Mouse (Mus musculus) ES-Bruce4 (cell line): ENCODE data around the gene Borcs6. TPM values are rescaled to one million over a fixed set of nuclear protein-coding genes. Genes with fewer than 3 reads are reported as not detected.
"Not testable (repeated sequence)": the region's sequence is repeated elsewhere in the genome, so short reads cannot be mapped to it uniquely, and the experiment has no call there.

Experiments used
- H3K27ac ChIP-seq: 2 replicates; pipeline ENCODE4 v1.5.1; 2012; ENCODE audit warnings: low read length, inconsistent platforms; ENCODE audit not compliant: insufficient read depth
- H3K27me3 ChIP-seq: 2 replicates; pipeline ENCODE4 v1.6.1; 2012; ENCODE audit warnings: mild to moderate bottlenecking, low read length, inconsistent platforms; ENCODE audit not compliant: control insufficient read depth, poor library complexity, insufficient read depth, severe bottlenecking
- H3K36me3 ChIP-seq: 2 replicates; pipeline ENCODE4 v1.6.1; 2012; ENCODE audit warnings: inconsistent platforms, mild to moderate bottlenecking, low read length, moderate library complexity; ENCODE audit not compliant: control insufficient read depth, poor library complexity, insufficient read depth, severe bottlenecking
- H3K4me1 ChIP-seq: one replicate; pipeline ENCODE4 v1.8.1; 2011; ENCODE audit warnings: low read length; ENCODE audit not compliant: control insufficient read depth, insufficient read depth
- H3K4me3 ChIP-seq: 2 replicates; pipeline ENCODE4 v1.5.1; 2011; ENCODE audit warnings: low read depth, mild to moderate bottlenecking, low read length
- H3K9ac ChIP-seq: 2 replicates; pipeline ENCODE4 v1.6.1; 2012; ENCODE audit warnings: low read depth, mild to moderate bottlenecking, inconsistent platforms; ENCODE audit not compliant: poor library complexity, severe bottlenecking
- H3K9me3 ChIP-seq: replicated peaks from 2 replicates; pipeline ENCODE4 v1.6.1; 2012; ENCODE audit warnings: mild to moderate bottlenecking, low read length, inconsistent platforms; ENCODE audit not compliant: control insufficient read depth, poor library complexity, insufficient read depth, severe bottlenecking
- CTCF ChIP-seq: IDR thresholded peaks from one replicate; pipeline ENCODE4 v1.8.1; 2011; ENCODE audit warnings: low read depth, low read length
- EP300 ChIP-seq: IDR thresholded peaks from 2 replicates; pipeline ENCODE4 v1.6.1; 2011; ENCODE audit warnings: low read depth, low read length; ENCODE audit not compliant: insufficient read depth
- POLR2A ChIP-seq: IDR thresholded peaks from one replicate; pipeline ENCODE4 v1.8.1; 2011; ENCODE audit warnings: low read length; ENCODE audit not compliant: insufficient read depth
- polyA plus RNA-seq: library from polyadenylated mRNA; stranded (reverse); fragments of >200 nt; gene quantifications from 2 replicates; pipeline ENCODE4 v1.2.4, GENCODE M21; 2011; ENCODE audit warnings: low read depth; ENCODE audit not compliant: missing spikeins, insufficient read depth, insufficient read length

Gene Borcs6
- 4.0 and 7.0 TPM in 2 replicates for polyA plus RNA-seq

GRCm38 (mm10) chr11:69059357-69059974 lies at the start of gene Borcs6:
Borcs6 (plus strand) TSS chr11:69059717.
- Histone ChIP-seq H3K36me3 (no peaks in the 10 kb centered on the region), H3K4me3 (peak within 1 kb of the TSS; percentile 90), H3K9ac (peak within 1 kb of the TSS; percentile 87), H3K27me3 (no peaks in the 10 kb centered on the region), H3K4me1 (no peaks in the 10 kb centered on the region), H3K27ac (peak within 1 kb of the TSS; percentile 27; the same call in 1 of the 2 replicates), H3K9me3 (no peaks in the 10 kb centered on the region)
- no peak for TF ChIP-seq EP300
- no peak for TF ChIP-seq CTCF
- TF ChIP-seq POLR2A, result no peak

GRCm38 (mm10) chr11:69010400-69011323 lies 48.9 kb upstream of the Borcs6 start:
- peaks cover 13% of the 10 kb centered on the region for H3K36me3 ChIP-seq
- no peaks in the 10 kb centered on the region for H3K4me1 ChIP-seq
- H3K27ac ChIP-seq, result peak overlapping the region; percentile 30; the same call in 1 of the 2 replicates
- H3K27me3 ChIP-seq, result no peaks in the 10 kb centered on the region
- TF ChIP-seq POLR2A (no peak), CTCF (no peak), EP300 (no peak)
- H3K9ac ChIP-seq, result peak overlapping the region; percentile 89
- H3K4me3 ChIP-seq, result no peak overlapping the region; the same call in 1 of the 2 replicates
- H3K9me3 ChIP-seq, result no peaks in the 10 kb centered on the region

- not testable (repeated sequence) for H3K27me3 ChIP-seq, H3K9me3 ChIP-seq, H3K27ac ChIP-seq, H3K4me1 ChIP-seq, H3K36me3 ChIP-seq
- peak overlapping the region; percentile 89 for H3K9ac ChIP-seq
- H3K4me3 ChIP-seq, result peak overlapping the region; percentile 46
These were observed 48.1 kb upstream of the Borcs6 start for GRCm38 (mm10) chr11:69011445-69011844.

GRCm38 (mm10) chr11:69012071-69012601 lies 47.4 kb upstream of the Borcs6 start:
- no peaks in the 10 kb centered on the region for H3K4me1 ChIP-seq
- TF ChIP-seq POLR2A (peak; percentile 49), CTCF (no peak), EP300 (no peak)
- peaks cover 2% of the 10 kb centered on the region; the same call in 1 of the 2 replicates for H3K36me3 ChIP-seq
- H3K4me3 ChIP-seq, result peak overlapping the region; percentile 98
- H3K27me3 ChIP-seq, result no peaks in the 10 kb centered on the region
- H3K9me3 ChIP-seq, result no peaks in the 10 kb centered on the region
- peak overlapping the region; percentile 89 for H3K9ac ChIP-seq
- peak overlapping the region; percentile 72 for H3K27ac ChIP-seq

- H3K9ac ChIP-seq, result peak within 1 kb of the TSS; percentile 90
- peaks cover 4% of the 10 kb centered on the region; the same call in 1 of the 2 replicates for H3K36me3 ChIP-seq
- H3K4me3 ChIP-seq, result peak within 1 kb of the TSS; percentile 77
- no peaks in the 10 kb centered on the region for H3K9me3 ChIP-seq
- no peaks in the 10 kb centered on the region for H3K27me3 ChIP-seq
- H3K4me1 ChIP-seq, result no peaks in the 10 kb centered on the region
- TF ChIP-seq POLR2A (peak; percentile 98), EP300 (0 out of 2 replicates have a peak, but pooled peaks have one; percentile 41), CTCF (no peak)
- H3K27ac ChIP-seq, result peak within 1 kb of the TSS; percentile 93
These were observed 43.7 kb upstream of the Borcs6 start, which contains the start of gene Ctc1 for GRCm38 (mm10) chr11:69015644-69016441. Ctc1 (plus strand) TSS chr11:69015911.
